Mouse (Mus musculus) embryonic fibroblast, embryonic 13.5 days (primary cell): ENCODE data around the gene Ccdc172.

Experiments
- CTCF ChIP-seq: IDR thresholded peaks from 2 replicates; pipeline ENCODE4 v1.5.1; 2011; ENCODE audit warnings: mild to moderate bottlenecking, control low read depth, low read length, moderate library complexity, borderline replicate concordance; ENCODE audit not compliant: insufficient read depth
- POLR2A ChIP-seq: IDR thresholded peaks from 2 replicates; pipeline ENCODE4 v1.6.1; 2011; ENCODE audit warnings: low read depth, mild to moderate bottlenecking, control low read depth, low read length, moderate library complexity

GRCm38 (mm10) chr19:58468331-58468730, 43.5 kb upstream of the Ccdc172 start:
- TF ChIP-seq CTCF (no peak), POLR2A (no peak)
